Mouse (Mus musculus): ENCODE measurements around the gene Abca7. TPM values are rescaled to one million over a fixed set of nuclear protein-coding genes. Genes with fewer than 3 reads are reported as not detected.
A peak's percentile ranks its signal among the peaks of the same experiment; 100 is the strongest.

Abca7 gene
- polyA plus RNA-seq, 1 experiment from 2014 or later = 4.0 TPM

- no peaks in the 10 kb centered on the region for H3K27me3 ChIP-seq
- no peak overlapping the region for H3K27ac ChIP-seq (replicated peaks)
- H3K9me3 ChIP-seq (replicated peaks) = 0 out of 2 replicates have a peak, but pooled peaks cover 5% of the 10 kb centered on the region
- H3K4me1 ChIP-seq = peaks cover 13% of the 10 kb centered on the region
- WGBS = 83% methylated on average over 8 of the region's 8 CpGs
- H3K4me2 ChIP-seq (replicated peaks) = no peak overlapping the region
- no peak overlapping the region for H3K4me3 ChIP-seq (replicated peaks)
- ATAC-seq (ENCODE audit: insufficient number of reproducible peaks, low FRiP score, low TSS enrichment, low read depth) = no peak
- H3K9ac ChIP-seq = no peak overlapping the region
- H3K36me3 ChIP-seq = peaks cover 51% of the 10 kb centered on the region
These were observed 21.6 kb upstream of the Abca7 start for GRCm38 (mm10) chr10:79974668-79975067.

- no peaks in the 10 kb centered on the region for H3K27me3 ChIP-seq
- WGBS = 89% methylated on average over 27 of the region's 28 CpGs
- peaks cover 12% of the 10 kb centered on the region for H3K4me1 ChIP-seq
- ATAC-seq (ENCODE audit: insufficient number of reproducible peaks, low FRiP score, low TSS enrichment, low read depth) = no peak
- no peak overlapping the region for H3K27ac ChIP-seq (replicated peaks)
- no peak overlapping the region for H3K9ac ChIP-seq
- no peak overlapping the region for H3K4me2 ChIP-seq (replicated peaks)
- no peak overlapping the region for H3K4me3 ChIP-seq (replicated peaks)
- peaks cover 56% of the 10 kb centered on the region for H3K36me3 ChIP-seq
- 0 out of 2 replicates have a peak, but pooled peaks cover 5% of the 10 kb centered on the region for H3K9me3 ChIP-seq (replicated peaks)
These were observed 20.1 kb upstream of the Abca7 start for GRCm38 (mm10) chr10:79976071-79976721.

GRCm38 (mm10) chr10:79976722-79977107 is 19.6 kb upstream of the Abca7 start:
- H3K27ac ChIP-seq (replicated peaks) = no peak overlapping the region
- H3K4me3 ChIP-seq (replicated peaks) = no peak overlapping the region
- no peaks in the 10 kb centered on the region for H3K27me3 ChIP-seq
- H3K9ac ChIP-seq = no peak overlapping the region
- H3K4me2 ChIP-seq (replicated peaks) = no peak overlapping the region
- WGBS = 72% methylated on average over 34 of the region's 36 CpGs
- peaks cover 56% of the 10 kb centered on the region for H3K36me3 ChIP-seq
- ATAC-seq (ENCODE audit: insufficient number of reproducible peaks, low FRiP score, low TSS enrichment, low read depth) = no peak
- H3K9me3 ChIP-seq (replicated peaks) = 0 out of 2 replicates have a peak, but pooled peaks cover 5% of the 10 kb centered on the region
- peaks cover 15% of the 10 kb centered on the region for H3K4me1 ChIP-seq

- Histone ChIP-seq H3K36me3 (peaks cover 56% of the 10 kb centered on the region), H3K27ac (replicated peaks) (no peak overlapping the region), H3K4me1 (peaks cover 18% of the 10 kb centered on the region), H3K9ac (no peak overlapping the region), H3K27me3 (no peaks in the 10 kb centered on the region), H3K4me2 (replicated peaks) (no peak overlapping the region), H3K4me3 (replicated peaks) (no peak overlapping the region), H3K9me3 (replicated peaks) (0 out of 2 replicates have a peak, but pooled peaks cover 5% of the 10 kb centered on the region)
- ATAC-seq (ENCODE audit: insufficient number of reproducible peaks, low FRiP score, low TSS enrichment, low read depth) = no peak
- WGBS = 87% methylated on average over 28 of the region's 28 CpGs
These were observed 19.0 kb upstream of the Abca7 start for GRCm38 (mm10) chr10:79977324-79977723.

GRCm38 (mm10) chr10:79978061-79978460 is 18.2 kb upstream of the Abca7 start:
- H3K27me3 ChIP-seq = no peaks in the 10 kb centered on the region
- no peak overlapping the region for H3K4me2 ChIP-seq (replicated peaks)
- H3K36me3 ChIP-seq = peaks cover 56% of the 10 kb centered on the region
- no peak overlapping the region for H3K27ac ChIP-seq (replicated peaks)
- peaks cover 25% of the 10 kb centered on the region for H3K4me1 ChIP-seq
- 0 out of 2 replicates have a peak, but pooled peaks cover 5% of the 10 kb centered on the region for H3K9me3 ChIP-seq (replicated peaks)
- WGBS = 97% methylated on average over 21 of the region's 21 CpGs
- no peak overlapping the region for H3K4me3 ChIP-seq (replicated peaks)
- no peak overlapping the region for H3K9ac ChIP-seq
- ATAC-seq (ENCODE audit: insufficient number of reproducible peaks, low FRiP score, low TSS enrichment, low read depth) = no peak

- Histone ChIP-seq H3K27ac (replicated peaks) (no peak overlapping the region), H3K27me3 (no peaks in the 10 kb centered on the region), H3K4me1 (peaks cover 32% of the 10 kb centered on the region), H3K36me3 (peaks cover 49% of the 10 kb centered on the region), H3K9me3 (replicated peaks) (0 out of 2 replicates have a peak, but pooled peaks cover 5% of the 10 kb centered on the region), H3K9ac (no peak overlapping the region), H3K4me3 (replicated peaks) (no peak overlapping the region), H3K4me2 (replicated peaks) (no peak overlapping the region)
- 91% methylated on average over 22 of the region's 22 CpGs for WGBS
- ATAC-seq (ENCODE audit: insufficient number of reproducible peaks, low FRiP score, low TSS enrichment, low read depth) = no peak
These were observed 16.7 kb upstream of the Abca7 start for GRCm38 (mm10) chr10:79979401-79980155.

- H3K27me3 ChIP-seq = no peaks in the 10 kb centered on the region
- H3K9ac ChIP-seq = peak overlapping the region; percentile 85
- H3K4me1 ChIP-seq = peaks cover 58% of the 10 kb centered on the region
- H3K36me3 ChIP-seq = peaks cover 15% of the 10 kb centered on the region
- peak overlapping the region; percentile 78 for H3K4me3 ChIP-seq (replicated peaks)
- no peak for ATAC-seq (ENCODE audit: insufficient number of reproducible peaks, low FRiP score, low TSS enrichment, low read depth)
- peak overlapping the region; percentile 93 for H3K4me2 ChIP-seq (replicated peaks)
- 71% methylated on average over 5 of the region's 5 CpGs for WGBS
- peak overlapping the region; percentile 99 for H3K27ac ChIP-seq (replicated peaks)
- H3K9me3 ChIP-seq (replicated peaks) = no peaks in the 10 kb centered on the region
These were observed 13.1 kb upstream of the Abca7 start for GRCm38 (mm10) chr10:79983205-79983604.

- Histone ChIP-seq H3K9ac (peak overlapping the region; percentile 85), H3K27me3 (no peaks in the 10 kb centered on the region), H3K4me1 (peaks cover 58% of the 10 kb centered on the region), H3K4me2 (replicated peaks) (peak overlapping the region; percentile 93), H3K9me3 (replicated peaks) (no peaks in the 10 kb centered on the region), H3K27ac (replicated peaks) (peak overlapping the region; percentile 99), H3K36me3 (peaks cover 10% of the 10 kb centered on the region), H3K4me3 (replicated peaks) (peak overlapping the region; percentile 78)
- ATAC-seq (ENCODE audit: insufficient number of reproducible peaks, low FRiP score, low TSS enrichment, low read depth) = no peak
- 2% methylated on average over 21 of the region's 21 CpGs for WGBS
These were observed 12.6 kb upstream of the Abca7 start for GRCm38 (mm10) chr10:79983670-79984069.

GRCm38 (mm10) chr10:79984195-79984816 is 12.0 kb upstream of the Abca7 start, which contains the start of gene Tmem259:
Gene Tmem259 (minus strand): TSS chr10:79984330.
- peak; percentile 75 for ATAC-seq (ENCODE audit: insufficient number of reproducible peaks, low FRiP score, low TSS enrichment, low read depth)
- peak within 1 kb of the TSS; percentile 85 for H3K9ac ChIP-seq
- H3K4me2 ChIP-seq (replicated peaks) = peak within 1 kb of the TSS; percentile 93
- WGBS = under 1% methylated on average over 48 of the region's 49 CpGs
- no peaks in the 10 kb centered on the region for H3K27me3 ChIP-seq
- H3K9me3 ChIP-seq (replicated peaks) = no peaks in the 10 kb centered on the region
- peaks cover 5% of the 10 kb centered on the region; the same call in 1 of the 2 replicates for H3K36me3 ChIP-seq
- peak within 1 kb of the TSS; percentile 78 for H3K4me3 ChIP-seq (replicated peaks)
- peak within 1 kb of the TSS; percentile 99 for H3K27ac ChIP-seq (replicated peaks)
- peaks cover 65% of the 10 kb centered on the region for H3K4me1 ChIP-seq

- peaks cover 68% of the 10 kb centered on the region for H3K4me1 ChIP-seq
- H3K27me3 ChIP-seq = no peaks in the 10 kb centered on the region
- H3K4me3 ChIP-seq (replicated peaks) = peak overlapping the region; percentile 78
- H3K9me3 ChIP-seq (replicated peaks) = no peaks in the 10 kb centered on the region
- WGBS = under 1% methylated on average over 22 of the region's 22 CpGs
- peak overlapping the region; percentile 45 for H3K9ac ChIP-seq
- H3K27ac ChIP-seq (replicated peaks) = peak overlapping the region; percentile 99
- ATAC-seq (ENCODE audit: insufficient number of reproducible peaks, low FRiP score, low TSS enrichment, low read depth) = peak; percentile 94
- peaks cover 5% of the 10 kb centered on the region; the same call in 1 of the 2 replicates for H3K36me3 ChIP-seq
- peak overlapping the region; percentile 93 for H3K4me2 ChIP-seq (replicated peaks)
These were observed 11.4 kb upstream of the Abca7 start for GRCm38 (mm10) chr10:79984871-79985270.
